Mouse (Mus musculus): ENCODE results near the gene Gng8. TPM values are rescaled to one million over a fixed set of nuclear protein-coding genes. Genes with fewer than 3 reads are reported as not detected.
A peak's percentile ranks its signal among the peaks of the same experiment; 100 is the strongest.

Gng8 gene
- total RNA-seq, 1 experiment from 2014 or later, result not detected

DNA sequence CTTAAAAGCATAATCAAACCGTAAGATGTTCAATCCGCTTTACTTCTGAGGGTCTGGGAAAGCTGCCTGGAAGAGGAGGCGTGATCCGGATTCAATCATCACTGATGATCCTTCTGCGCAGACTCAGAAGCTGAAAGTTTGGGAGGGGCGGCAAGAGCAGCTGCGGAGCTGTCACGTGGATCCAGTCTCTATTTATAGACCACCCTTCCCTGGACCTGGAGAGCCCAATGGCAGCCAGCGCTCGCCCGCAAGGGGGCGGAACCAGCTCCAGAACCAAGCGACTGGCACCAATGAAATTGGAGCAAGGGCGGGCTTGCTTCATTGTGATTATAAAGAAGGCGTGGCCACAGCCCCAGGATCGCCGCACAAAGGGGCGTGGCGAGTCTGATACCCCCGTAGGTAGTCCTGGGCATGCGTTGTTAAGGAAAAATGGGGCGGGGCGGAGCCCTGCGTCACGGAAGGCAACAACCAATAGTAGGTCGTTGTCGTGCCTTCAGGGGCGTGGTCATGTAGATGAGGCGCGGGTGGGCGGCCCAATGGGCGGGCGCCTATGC is 16.8 kb upstream of the Gng8 start:
- peak; percentile 83 for ATAC-seq (ENCODE audit: extremely low read depth, insufficient number of reproducible peaks, low FRiP score, poor library complexity, severe bottlenecking)

DNA sequence AGATGAGACGGTGACA is 16.5 kb upstream of the Gng8 start, which contains the start of gene Dact3:
Gene Dact3, plus strand, starts transcription at position 8 of the 16 bp plus-strand sequence.
- ATAC-seq (ENCODE audit: extremely low read depth, insufficient number of reproducible peaks, low FRiP score, poor library complexity, severe bottlenecking), result no peak

DNA sequence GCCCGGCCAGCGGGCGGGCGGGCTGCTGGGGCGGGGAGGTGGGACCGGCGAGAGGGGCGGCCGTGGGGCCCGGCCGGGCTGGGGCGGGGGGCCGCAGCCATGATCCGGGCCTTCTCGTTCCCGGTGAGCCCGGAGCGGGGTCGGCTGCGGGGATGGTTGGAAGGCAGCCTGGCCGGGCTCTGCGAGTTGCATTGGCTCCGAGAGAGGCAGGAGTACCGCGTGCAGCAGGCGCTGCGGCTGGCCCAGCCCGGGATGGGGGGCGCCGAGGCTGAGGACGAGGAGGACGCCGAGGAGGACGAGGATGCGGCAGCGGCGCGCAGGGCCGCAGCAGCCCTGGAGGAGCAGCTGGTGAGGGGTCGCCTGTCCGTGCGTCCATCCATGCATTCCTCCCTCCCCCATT is 16.3 kb upstream of the Gng8 start:
- no peak for ATAC-seq (ENCODE audit: extremely low read depth, insufficient number of reproducible peaks, low FRiP score, poor library complexity, severe bottlenecking)

- no peak for ATAC-seq (ENCODE audit: extremely low read depth, insufficient number of reproducible peaks, low FRiP score, poor library complexity, severe bottlenecking)
These were observed 15.6 kb upstream of the Gng8 start for GRCm38 (mm10) chr7:16876006-16876405.

- ATAC-seq (ENCODE audit: extremely low read depth, insufficient number of reproducible peaks, low FRiP score, poor library complexity, severe bottlenecking), result no peak
These were observed 15.0 kb upstream of the Gng8 start for GRCm38 (mm10) chr7:16876608-16877007.

DNA sequence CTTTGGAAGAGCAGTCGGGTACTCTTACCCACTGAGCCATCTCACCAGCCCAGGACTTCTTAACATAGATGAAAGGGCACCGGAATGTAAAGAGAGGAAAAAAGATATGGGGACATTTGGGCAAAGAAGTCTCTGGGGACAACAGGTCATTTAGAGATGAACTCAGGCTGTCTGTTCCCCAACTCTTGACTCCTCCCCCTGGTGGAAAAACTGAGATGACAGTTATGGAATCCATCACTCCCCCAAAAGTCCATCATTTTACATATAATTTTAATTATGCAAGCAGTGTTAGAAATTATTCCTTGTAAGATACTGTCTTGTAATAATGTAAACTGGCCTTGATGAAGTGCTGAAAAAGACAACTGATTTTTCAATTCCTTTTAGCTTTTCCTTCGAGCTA is 13.9 kb upstream of the Gng8 start:
- ATAC-seq (ENCODE audit: extremely low read depth, insufficient number of reproducible peaks, low FRiP score, poor library complexity, severe bottlenecking), result no peak

DNA sequence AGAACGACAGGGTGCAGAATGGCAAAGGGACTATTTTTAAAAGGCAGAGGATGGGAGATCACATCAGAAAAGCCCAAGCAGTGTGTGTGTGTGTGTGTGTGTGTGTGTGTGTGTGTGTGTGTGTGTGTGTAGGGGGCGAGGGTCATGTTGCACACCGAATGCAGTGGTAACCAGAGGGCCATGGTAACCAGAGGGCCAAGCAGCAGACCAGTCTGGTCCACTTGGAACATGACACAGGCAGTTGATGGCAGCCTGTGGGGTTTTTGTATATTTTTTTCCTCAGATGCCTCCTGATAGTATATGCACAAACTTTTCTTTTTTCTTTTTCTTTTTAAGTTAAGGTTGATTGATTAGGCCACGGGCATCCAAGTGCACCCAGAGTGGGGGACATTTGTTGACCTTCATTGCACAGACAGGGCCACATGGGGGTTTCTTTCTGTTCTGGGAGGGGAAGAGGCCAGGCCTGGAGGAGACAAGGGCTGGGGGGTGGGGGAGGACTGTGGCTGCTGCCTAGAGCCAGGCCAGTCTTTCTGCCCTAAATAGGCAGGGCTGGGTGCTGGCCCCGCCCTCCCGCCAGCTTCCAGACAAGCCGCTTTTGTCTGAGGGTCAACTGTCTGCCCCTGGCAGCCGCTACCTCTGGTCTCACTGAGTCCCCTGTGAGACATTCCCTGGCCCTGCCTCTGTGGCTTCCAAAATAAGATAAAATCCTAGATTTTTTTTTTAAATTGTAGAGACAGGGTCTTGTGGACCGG is 11.6 kb upstream of the Gng8 start:
- no peak for ATAC-seq (ENCODE audit: extremely low read depth, insufficient number of reproducible peaks, low FRiP score, poor library complexity, severe bottlenecking)

DNA sequence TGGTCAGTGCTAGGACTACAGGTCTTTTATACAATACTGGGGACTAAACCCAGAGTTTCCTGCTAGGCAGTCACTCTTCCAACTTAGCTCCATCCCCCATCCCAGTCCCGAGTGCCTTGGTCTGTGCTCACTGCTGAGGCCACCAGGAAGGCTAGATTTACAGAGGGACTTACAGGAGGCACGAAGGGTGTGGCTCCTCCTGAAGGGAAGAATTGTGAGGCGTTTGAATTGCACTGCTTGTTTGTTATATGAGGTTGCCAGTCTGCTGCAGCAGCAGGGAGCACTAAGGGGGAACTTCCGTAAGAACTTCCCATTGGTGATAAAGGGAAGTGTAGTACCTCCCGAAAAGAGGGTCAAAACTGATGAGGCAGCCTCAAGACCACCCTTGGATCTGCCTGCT is 11.0 kb upstream of the Gng8 start:
- no peak for ATAC-seq (ENCODE audit: extremely low read depth, insufficient number of reproducible peaks, low FRiP score, poor library complexity, severe bottlenecking)

GRCm38 (mm10) chr7:16883162-16883561 is 8.4 kb upstream of the Gng8 start:
- no peak for ATAC-seq (ENCODE audit: extremely low read depth, insufficient number of reproducible peaks, low FRiP score, poor library complexity, severe bottlenecking)

DNA sequence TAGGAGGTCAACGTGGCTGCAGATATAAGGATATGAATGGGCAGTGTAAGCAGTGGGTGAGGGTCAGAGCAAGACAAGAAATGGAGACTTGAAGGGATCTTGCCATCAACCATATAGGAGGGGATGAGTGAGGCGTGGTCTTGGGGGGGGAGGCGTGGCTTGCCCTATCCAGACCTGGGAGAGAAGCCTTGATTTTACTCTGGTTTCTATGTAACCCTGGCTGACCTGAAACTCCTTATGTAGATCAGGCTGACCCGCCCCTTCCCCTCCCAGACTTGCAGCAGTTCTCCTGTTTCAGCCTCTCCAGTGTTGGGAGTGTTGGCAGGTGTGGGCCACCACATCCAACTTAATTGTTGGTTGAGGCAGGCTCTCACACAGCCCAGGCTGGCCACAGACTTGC is 7.3 kb upstream of the Gng8 start:
- ATAC-seq (ENCODE audit: extremely low read depth, insufficient number of reproducible peaks, low FRiP score, poor library complexity, severe bottlenecking), result no peak

DNA sequence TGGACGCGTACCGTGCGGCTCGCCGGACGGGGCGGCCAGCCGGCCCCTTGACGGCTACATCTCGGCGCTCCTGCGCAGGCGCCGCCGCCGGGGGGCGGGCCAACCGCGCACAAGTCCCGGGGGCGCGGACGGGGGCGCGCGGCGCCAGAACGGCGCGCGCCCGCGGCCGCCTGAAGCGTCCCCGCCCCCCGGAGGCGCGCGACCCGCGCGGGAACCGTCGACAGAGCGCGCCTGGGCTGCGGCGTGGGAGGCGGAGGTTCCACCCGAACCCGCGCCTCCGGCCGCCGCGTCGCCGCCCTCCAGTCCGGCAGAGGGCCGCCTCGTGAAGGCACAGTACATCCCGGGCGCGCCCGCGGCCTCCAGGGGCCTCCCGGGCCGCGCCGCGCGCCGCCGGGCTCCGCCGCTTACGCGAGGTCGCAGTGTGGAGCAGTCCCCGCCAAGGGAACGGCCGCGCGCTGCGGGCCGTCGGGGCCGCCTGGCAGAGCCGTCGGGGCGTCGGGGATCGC is 6.3 kb upstream of the Gng8 start:
- no peak for ATAC-seq (ENCODE audit: extremely low read depth, insufficient number of reproducible peaks, low FRiP score, poor library complexity, severe bottlenecking)

GRCm38 (mm10) chr7:16885905-16886304 is 5.7 kb upstream of the Gng8 start:
- ATAC-seq (ENCODE audit: extremely low read depth, insufficient number of reproducible peaks, low FRiP score, poor library complexity, severe bottlenecking), result no peak

GRCm38 (mm10) chr7:16890536-16890935 is 1.1 kb upstream of the Gng8 start:
- no peak for ATAC-seq (ENCODE audit: extremely low read depth, insufficient number of reproducible peaks, low FRiP score, poor library complexity, severe bottlenecking)

DNA sequence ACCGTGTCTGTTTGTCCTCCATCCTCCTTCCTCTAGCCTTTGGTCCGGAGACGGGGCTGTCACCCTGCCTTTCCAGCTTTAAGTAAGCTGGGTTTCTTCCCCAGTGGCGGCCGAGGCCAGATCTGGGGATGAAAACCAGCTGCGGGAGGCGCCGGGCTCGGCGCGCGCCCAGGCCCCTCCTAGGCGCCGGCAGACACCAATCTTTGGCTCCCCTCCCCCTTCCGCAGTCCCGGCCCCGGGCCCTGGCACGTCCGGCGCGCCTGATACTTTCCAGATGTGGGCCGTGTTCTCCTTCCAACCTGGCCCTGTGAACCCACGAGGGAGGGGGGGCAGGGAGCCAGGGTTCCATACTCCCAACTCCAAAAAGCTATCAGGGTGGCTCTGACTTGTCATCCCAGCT is 642 bp upstream of the Gng8 start:
- no peak for ATAC-seq (ENCODE audit: extremely low read depth, insufficient number of reproducible peaks, low FRiP score, poor library complexity, severe bottlenecking)

- no peak for ATAC-seq (ENCODE audit: extremely low read depth, insufficient number of reproducible peaks, low FRiP score, poor library complexity, severe bottlenecking)
These were observed 755 bp downstream of the Gng8 start for GRCm38 (mm10) chr7:16892352-16892730.

- no peak for ATAC-seq (ENCODE audit: extremely low read depth, insufficient number of reproducible peaks, low FRiP score, poor library complexity, severe bottlenecking)
These were observed 2.0 kb downstream of the Gng8 start for GRCm38 (mm10) chr7:16893612-16894011.

DNA sequence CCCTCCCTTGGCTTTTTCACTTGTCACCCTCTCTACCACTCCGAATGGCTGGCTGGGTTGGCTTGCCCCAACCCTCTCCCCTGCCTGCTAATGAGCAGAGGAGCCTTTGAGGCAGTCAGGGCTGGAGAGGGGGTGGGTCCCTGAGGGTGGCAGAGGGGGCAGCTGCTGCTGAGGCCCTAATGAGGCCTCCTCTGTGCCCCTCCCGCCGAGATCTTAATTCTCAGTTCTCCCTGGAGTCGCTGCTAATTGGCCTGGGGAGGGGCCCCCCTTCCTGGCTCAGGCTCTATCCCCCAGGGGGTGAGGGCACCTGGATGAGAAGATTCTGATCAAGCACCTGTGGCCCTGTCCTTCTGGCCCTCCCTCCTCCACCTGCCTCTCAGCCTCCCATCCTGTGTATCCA is 2.7 kb downstream of the Gng8 start:
- ATAC-seq (ENCODE audit: extremely low read depth, insufficient number of reproducible peaks, low FRiP score, poor library complexity, severe bottlenecking), result no peak

- ATAC-seq (ENCODE audit: extremely low read depth, insufficient number of reproducible peaks, low FRiP score, poor library complexity, severe bottlenecking), result peak; percentile 64; the same call in 1 of the 2 replicates
These were observed 3.4 kb downstream of the Gng8 start for GRCm38 (mm10) chr7:16895000-16895399.

DNA sequence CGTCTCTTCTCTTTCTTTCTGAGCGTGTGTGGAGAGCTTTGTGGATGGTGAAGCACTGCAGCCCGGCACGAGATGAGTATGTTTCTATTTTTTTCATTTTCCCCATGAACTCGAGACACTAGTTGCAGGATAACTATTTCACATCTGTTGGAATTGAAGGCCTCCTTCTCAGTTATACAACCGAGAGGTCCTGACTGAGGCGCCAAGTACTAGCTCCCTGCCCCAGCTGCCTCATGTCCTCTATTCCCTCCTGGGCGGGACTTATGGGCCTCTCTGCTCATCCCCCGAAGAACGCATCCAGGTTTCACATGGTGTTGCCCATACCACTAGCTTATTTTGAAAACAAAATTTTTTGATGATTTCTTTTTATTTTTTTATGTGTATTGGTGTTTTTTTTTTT is 3.9 kb downstream of the Gng8 start:
- no peak for ATAC-seq (ENCODE audit: extremely low read depth, insufficient number of reproducible peaks, low FRiP score, poor library complexity, severe bottlenecking)

GRCm38 (mm10) chr7:16900526-16900925 is 8.9 kb downstream of the Gng8 start:
- no peak for ATAC-seq (ENCODE audit: extremely low read depth, insufficient number of reproducible peaks, low FRiP score, poor library complexity, severe bottlenecking)

GRCm38 (mm10) chr7:16903439-16903955 is 11.9 kb downstream of the Gng8 start:
- no peak for ATAC-seq (ENCODE audit: extremely low read depth, insufficient number of reproducible peaks, low FRiP score, poor library complexity, severe bottlenecking)

Data from neutrophil, adult 5-6 weeks (primary cell).